Mouse (Mus musculus): ENCODE data around the gene Cmtm5. TPM values are rescaled to one million over a fixed set of nuclear protein-coding genes. Genes with fewer than 3 reads are reported as not detected.
A peak's percentile ranks its signal among the peaks of the same experiment; 100 is the strongest.

Cmtm5 gene
- polyA plus RNA-seq, 1 experiment from 2014 or later, result 2.1 TPM

GRCm38 (mm10) chr14:54939434-54940175 lies 3.5 kb downstream of the Cmtm5 start:
- Histone ChIP-seq H3K27me3 (replicated peaks; ENCODE audit: control insufficient read depth, insufficient read depth, low read length) (0 out of 2 replicates have a peak, but pooled peaks cover 3% of the 10 kb centered on the region), H3K4me1 (replicated peaks; ENCODE audit: control insufficient read depth, insufficient read depth, low read length) (no peaks in the 10 kb centered on the region), H3K4me2 (replicated peaks; ENCODE audit: low read depth) (no peak overlapping the region), H3K36me3 (ENCODE audit: control insufficient read depth, insufficient read depth) (no peaks in the 10 kb centered on the region), H3K9me3 (ENCODE audit: control insufficient read depth) (no peaks in the 10 kb centered on the region), H3K4me3 (ENCODE audit: low read depth, low read length) (no peak overlapping the region), H3K27ac (ENCODE audit: low read depth, low read length) (no peak overlapping the region), H3K9ac (ENCODE audit: low read depth, low read length) (no peak overlapping the region)
- peak; percentile 60; the same call in 1 of the 2 replicates for ATAC-seq
- TF ChIP-seq CTCF (IDR thresholded peaks at IDR 0.05; ENCODE audit: low read depth), result peak; percentile 93
- 49% methylated on average over 12 of the region's 12 CpGs for WGBS

GRCm38 (mm10) chr14:54940176-54940530 lies 4.1 kb downstream of the Cmtm5 start:
- H3K36me3 ChIP-seq (ENCODE audit: control insufficient read depth, insufficient read depth), result no peaks in the 10 kb centered on the region
- H3K4me3 ChIP-seq (ENCODE audit: low read depth, low read length), result no peak overlapping the region
- H3K27me3 ChIP-seq (replicated peaks; ENCODE audit: control insufficient read depth, insufficient read depth, low read length), result no peaks in the 10 kb centered on the region
- H3K4me1 ChIP-seq (replicated peaks; ENCODE audit: control insufficient read depth, insufficient read depth, low read length), result no peaks in the 10 kb centered on the region
- no peak overlapping the region for H3K4me2 ChIP-seq (replicated peaks; ENCODE audit: low read depth)
- H3K9me3 ChIP-seq (ENCODE audit: control insufficient read depth), result no peaks in the 10 kb centered on the region
- TF ChIP-seq CTCF (IDR thresholded peaks at IDR 0.05; ENCODE audit: low read depth), result no peak
- no peak overlapping the region for H3K9ac ChIP-seq (ENCODE audit: low read depth, low read length)
- H3K27ac ChIP-seq (ENCODE audit: low read depth, low read length), result no peak overlapping the region
- ATAC-seq, result no peak
- WGBS, result 70% methylated on average over 3 of the region's 3 CpGs

DNA sequence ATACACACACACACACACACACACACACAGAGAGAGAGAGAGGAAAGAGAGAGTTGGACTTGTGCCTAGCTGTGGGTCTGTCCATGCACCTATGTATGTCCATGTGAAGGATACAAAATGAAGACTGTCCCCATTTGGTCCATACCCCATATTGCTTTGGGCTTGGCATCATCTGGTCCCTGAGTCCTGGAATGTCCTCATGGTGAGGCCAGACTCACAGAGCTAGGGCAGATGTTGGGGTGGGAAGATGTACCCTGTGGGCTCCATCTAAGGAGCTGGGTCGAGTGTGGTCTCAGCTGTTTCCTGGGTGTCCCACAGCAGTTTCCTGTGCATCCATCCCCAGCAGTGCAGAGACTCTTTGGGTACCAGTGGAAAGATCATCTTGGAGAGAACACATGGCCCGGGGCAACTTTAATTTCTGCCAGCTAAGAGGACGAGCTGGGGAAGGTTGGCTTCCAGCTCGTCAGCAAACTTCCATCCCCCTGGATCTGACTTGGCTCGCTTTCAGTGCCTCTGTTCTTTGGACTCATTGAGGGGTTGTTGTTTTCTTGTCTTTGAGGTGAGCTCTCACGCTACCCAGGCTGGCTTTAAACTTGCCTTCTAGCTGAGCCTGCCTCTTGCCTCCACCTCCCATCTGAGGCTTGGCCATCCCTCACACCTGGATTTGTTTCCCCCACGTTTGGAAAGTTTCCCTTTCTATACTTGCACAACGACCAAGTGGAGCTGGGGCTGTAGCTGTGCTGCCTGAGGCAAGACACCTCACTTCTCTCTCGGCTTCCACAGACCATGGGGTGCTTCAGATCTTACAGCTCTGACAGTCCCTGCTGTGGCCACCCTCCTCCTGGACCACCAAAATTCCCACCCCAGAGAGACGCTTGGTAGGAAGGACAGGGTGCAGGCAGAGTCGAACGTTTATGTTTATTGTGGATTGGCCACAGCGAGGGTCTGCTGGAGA lies 5.2 kb downstream of the Cmtm5 start:
- H3K9ac ChIP-seq (ENCODE audit: low read depth, low read length), result no peak overlapping the region
- H3K27ac ChIP-seq (ENCODE audit: low read depth, low read length), result no peak overlapping the region
- no peak for ATAC-seq
- H3K4me1 ChIP-seq (replicated peaks; ENCODE audit: control insufficient read depth, insufficient read depth, low read length), result no peaks in the 10 kb centered on the region
- H3K4me3 ChIP-seq (ENCODE audit: low read depth, low read length), result no peak overlapping the region
- H3K36me3 ChIP-seq (ENCODE audit: control insufficient read depth, insufficient read depth), result no peaks in the 10 kb centered on the region
- no peak for TF ChIP-seq CTCF (IDR thresholded peaks at IDR 0.05; ENCODE audit: low read depth)
- no peaks in the 10 kb centered on the region for H3K27me3 ChIP-seq (replicated peaks; ENCODE audit: control insufficient read depth, insufficient read depth, low read length)
- no peaks in the 10 kb centered on the region for H3K9me3 ChIP-seq (ENCODE audit: control insufficient read depth)
- no peak overlapping the region for H3K4me2 ChIP-seq (replicated peaks; ENCODE audit: low read depth)
- 60% methylated on average over 13 of the region's 13 CpGs for WGBS

- TF ChIP-seq CTCF (IDR thresholded peaks at IDR 0.05; ENCODE audit: low read depth), result no peak
- 87% methylated on average over 8 of the region's 8 CpGs for WGBS
- H3K4me1 ChIP-seq (replicated peaks; ENCODE audit: control insufficient read depth, insufficient read depth, low read length), result no peaks in the 10 kb centered on the region
- no peak overlapping the region for H3K27ac ChIP-seq (ENCODE audit: low read depth, low read length)
- no peaks in the 10 kb centered on the region for H3K9me3 ChIP-seq (ENCODE audit: control insufficient read depth)
- no peak overlapping the region for H3K4me2 ChIP-seq (replicated peaks; ENCODE audit: low read depth)
- no peak overlapping the region for H3K4me3 ChIP-seq (ENCODE audit: low read depth, low read length)
- no peak overlapping the region for H3K9ac ChIP-seq (ENCODE audit: low read depth, low read length)
- ATAC-seq, result no peak
- H3K36me3 ChIP-seq (ENCODE audit: control insufficient read depth, insufficient read depth), result no peaks in the 10 kb centered on the region
- H3K27me3 ChIP-seq (replicated peaks; ENCODE audit: control insufficient read depth, insufficient read depth, low read length), result no peaks in the 10 kb centered on the region
These were observed 6.4 kb downstream of the Cmtm5 start for GRCm38 (mm10) chr14:54942479-54942878.

DNA sequence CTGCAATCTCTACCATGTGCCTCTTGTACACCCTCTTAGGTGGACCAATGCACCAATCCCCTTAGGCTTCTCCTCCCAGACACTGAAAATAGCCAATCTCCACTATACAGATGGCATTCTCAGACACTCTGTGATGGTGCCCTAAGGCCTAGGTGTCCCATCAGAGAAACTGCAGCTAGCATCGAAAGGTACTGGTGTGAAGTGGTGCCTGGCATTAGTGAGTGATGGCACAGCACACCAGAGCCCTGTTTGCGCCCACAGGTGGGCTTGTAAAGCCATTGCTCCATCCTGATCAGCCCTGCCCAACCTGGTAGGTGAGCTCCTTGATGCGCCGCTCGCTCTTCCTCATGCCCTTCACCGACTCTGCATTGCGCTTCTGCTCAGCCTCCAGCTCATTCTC lies 7.9 kb downstream of the Cmtm5 start:
- no peaks in the 10 kb centered on the region for H3K9me3 ChIP-seq (ENCODE audit: control insufficient read depth)
- H3K36me3 ChIP-seq (ENCODE audit: control insufficient read depth, insufficient read depth), result no peaks in the 10 kb centered on the region
- TF ChIP-seq CTCF (IDR thresholded peaks at IDR 0.05; ENCODE audit: low read depth), result no peak
- H3K27me3 ChIP-seq (replicated peaks; ENCODE audit: control insufficient read depth, insufficient read depth, low read length), result no peaks in the 10 kb centered on the region
- no peak for ATAC-seq
- no peak overlapping the region for H3K4me3 ChIP-seq (ENCODE audit: low read depth, low read length)
- no peak overlapping the region for H3K9ac ChIP-seq (ENCODE audit: low read depth, low read length)
- no peaks in the 10 kb centered on the region for H3K4me1 ChIP-seq (replicated peaks; ENCODE audit: control insufficient read depth, insufficient read depth, low read length)
- H3K27ac ChIP-seq (ENCODE audit: low read depth, low read length), result no peak overlapping the region
- WGBS, result 87% methylated on average over 7 of the region's 7 CpGs
- no peak overlapping the region for H3K4me2 ChIP-seq (replicated peaks; ENCODE audit: low read depth)

- Histone ChIP-seq H3K4me3 (ENCODE audit: low read depth, low read length) (no peak overlapping the region), H3K9ac (ENCODE audit: low read depth, low read length) (no peak overlapping the region), H3K27ac (ENCODE audit: low read depth, low read length) (no peak overlapping the region), H3K27me3 (replicated peaks; ENCODE audit: control insufficient read depth, insufficient read depth, low read length) (no peaks in the 10 kb centered on the region), H3K4me1 (replicated peaks; ENCODE audit: control insufficient read depth, insufficient read depth, low read length) (no peaks in the 10 kb centered on the region), H3K36me3 (ENCODE audit: control insufficient read depth, insufficient read depth) (no peaks in the 10 kb centered on the region), H3K9me3 (ENCODE audit: control insufficient read depth) (no peaks in the 10 kb centered on the region), H3K4me2 (replicated peaks; ENCODE audit: low read depth) (no peak overlapping the region)
- ATAC-seq, result no peak
- TF ChIP-seq CTCF (IDR thresholded peaks at IDR 0.05; ENCODE audit: low read depth), result no peak
- 69% methylated on average over 2 of the region's 2 CpGs for WGBS
These were observed 8.9 kb downstream of the Cmtm5 start for GRCm38 (mm10) chr14:54944939-54945338.

Data from intestine, postnatal 0 days (tissue).